Mouse (Mus musculus) G1E (cell line): ENCODE data around the gene Ccl17.

Experiments used
- CTCF ChIP-seq: IDR thresholded peaks from 2 replicates; pipeline ENCODE4 v1.5.1; 2012; ENCODE audit warnings: low read depth, low read length, inconsistent platforms, mixed read lengths
- GATA1 ChIP-seq: IDR thresholded peaks from 2 replicates; pipeline ENCODE4 v1.6.1; 2012; ENCODE audit warnings: borderline replicate concordance, low read length, inconsistent platforms, mixed read lengths
- GATA2 ChIP-seq: IDR thresholded peaks from 2 replicates; pipeline ENCODE4 v1.6.1; 2012; ENCODE audit warnings: low read depth, low read length, inconsistent platforms, borderline replicate concordance
- POLR2AphosphoS5 ChIP-seq: IDR thresholded peaks from 2 replicates; pipeline ENCODE4 v1.6.1; 2012; ENCODE audit warnings: low read depth, low read length, inconsistent platforms; ENCODE audit not compliant: insufficient replicate concordance

DNA sequence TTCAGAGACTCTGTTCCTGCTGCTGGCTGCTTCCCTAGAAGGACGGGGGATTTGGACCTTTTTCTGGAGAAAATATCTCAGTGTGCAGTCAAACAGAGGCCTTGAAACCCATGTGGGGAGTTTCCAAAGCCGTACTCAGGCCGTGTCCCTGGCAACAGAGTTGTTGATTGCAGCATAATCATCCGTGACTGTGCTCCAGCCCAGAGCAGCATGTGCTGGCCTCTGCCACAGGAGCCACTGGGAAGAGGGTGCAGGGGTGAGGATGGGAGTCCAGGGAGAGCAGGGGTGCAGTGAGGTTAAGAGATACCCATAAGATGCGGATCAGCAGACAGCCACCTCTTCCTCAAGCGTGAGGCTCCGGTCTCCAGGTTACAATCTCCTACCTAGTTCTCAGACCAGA lies 2.7 kb upstream of the Ccl17 start:
- no peak for TF ChIP-seq GATA1
- TF ChIP-seq CTCF, result no peak
- no peak for TF ChIP-seq GATA2
- no peak for TF ChIP-seq POLR2AphosphoS5
